Mouse (Mus musculus): ENCODE data around the gene Larp7. TPM values are rescaled to one million over a fixed set of nuclear protein-coding genes. Genes with fewer than 3 reads are reported as not detected.

The Larp7 gene
- 1.9 and 2.8 TPM in 2 replicates for polyA plus RNA-seq (2012; rRNA removed)

GRCm38 (mm10) chr3:127552973-127553719, at the start of gene Larp7, which contains the start of gene Zgrf1:
TSS of gene Larp7 (minus strand) at chr3:127553349.
TSS of gene Zgrf1 (plus strand) at chr3:127553489.
- peak; percentile 84 for DNase-seq (ENCODE audit: low read depth)

GRCm38 (mm10) chr3:127597136-127597535, 44.0 kb upstream of the Larp7 start:
- DNase-seq (ENCODE audit: low read depth) = no peak

GRCm38 (mm10) chr3:127572557-127572956, 19.4 kb upstream of the Larp7 start:
- DNase-seq (ENCODE audit: low read depth) = no peak

GRCm38 (mm10) chr3:127565129-127565528, 12.0 kb upstream of the Larp7 start:
- no peak for DNase-seq (ENCODE audit: low read depth)

GRCm38 (mm10) chr3:127562974-127563373, 9.8 kb upstream of the Larp7 start:
- DNase-seq (ENCODE audit: low read depth) = no peak

- DNase-seq (ENCODE audit: low read depth) = no peak
Measured at GRCm38 (mm10) chr3:127558201-127558600, 5.1 kb upstream of the Larp7 start.

- no peak for DNase-seq (ENCODE audit: low read depth)
Measured at GRCm38 (mm10) chr3:127554723-127555122, 1.6 kb upstream of the Larp7 start.

- DNase-seq (ENCODE audit: low read depth) = no peak
Measured at GRCm38 (mm10) chr3:127553720-127554043, 533 bp upstream of the Larp7 start.

- DNase-seq (ENCODE audit: low read depth) = peak; percentile 8
Measured at GRCm38 (mm10) chr3:127552434-127552972, 646 bp downstream of the Larp7 start.

- DNase-seq (ENCODE audit: low read depth) = no peak
Measured at GRCm38 (mm10) chr3:127547882-127548281, 5.3 kb downstream of the Larp7 start.

- DNase-seq (ENCODE audit: low read depth) = no peak
Measured at GRCm38 (mm10) chr3:127544610-127545121, 8.5 kb downstream of the Larp7 start.

GRCm38 (mm10) chr3:127543976-127544375, 9.2 kb downstream of the Larp7 start:
- no peak for DNase-seq (ENCODE audit: low read depth)

- DNase-seq (ENCODE audit: low read depth) = no peak
Measured at GRCm38 (mm10) chr3:127539193-127539592, 14.0 kb downstream of the Larp7 start.

- DNase-seq (ENCODE audit: low read depth) = no peak
Measured at GRCm38 (mm10) chr3:127530293-127530692, 22.9 kb downstream of the Larp7 start.

- DNase-seq (ENCODE audit: low read depth) = no peak
Measured at GRCm38 (mm10) chr3:127529824-127530223, 23.3 kb downstream of the Larp7 start.

- DNase-seq (ENCODE audit: low read depth) = no peak
Measured at GRCm38 (mm10) chr3:127529210-127529609, 23.9 kb downstream of the Larp7 start.

- no peak for DNase-seq (ENCODE audit: low read depth)
Measured at GRCm38 (mm10) chr3:127527465-127528034, 25.6 kb downstream of the Larp7 start.

- no peak for DNase-seq (ENCODE audit: low read depth)
Measured at GRCm38 (mm10) chr3:127525188-127525819, 27.8 kb downstream of the Larp7 start.

GRCm38 (mm10) chr3:127521156-127521555, 32.0 kb downstream of the Larp7 start:
- DNase-seq (ENCODE audit: low read depth) = no peak

GRCm38 (mm10) chr3:127520300-127520699, 32.8 kb downstream of the Larp7 start:
- DNase-seq (ENCODE audit: low read depth) = no peak

GRCm38 (mm10) chr3:127515251-127515650, 37.9 kb downstream of the Larp7 start:
- DNase-seq (ENCODE audit: low read depth) = peak; percentile 31

- no peak for DNase-seq (ENCODE audit: low read depth)
Measured at GRCm38 (mm10) chr3:127513699-127514098, 39.5 kb downstream of the Larp7 start.

Measured in gonadal fat pad, adult 2 months (tissue).